Mouse (Mus musculus): ENCODE data around the gene Qrich1. TPM values are rescaled to one million over a fixed set of nuclear protein-coding genes. Genes with fewer than 3 reads are reported as not detected.

The Qrich1 gene
- total RNA-seq, 2 experiments from 2014 or later, result 115 to 146 TPM

- peak; percentile 85 for ATAC-seq (replicated peaks; ENCODE audit: low FRiP score, low TSS enrichment, poor library complexity, severe bottlenecking)
Measured at GRCm38 (mm10) chr9:108490559-108491285, 25.9 kb upstream of the Qrich1 start, which contains the start of gene Usp19. Usp19 (plus strand) TSS chr9:108490602.

DNA sequence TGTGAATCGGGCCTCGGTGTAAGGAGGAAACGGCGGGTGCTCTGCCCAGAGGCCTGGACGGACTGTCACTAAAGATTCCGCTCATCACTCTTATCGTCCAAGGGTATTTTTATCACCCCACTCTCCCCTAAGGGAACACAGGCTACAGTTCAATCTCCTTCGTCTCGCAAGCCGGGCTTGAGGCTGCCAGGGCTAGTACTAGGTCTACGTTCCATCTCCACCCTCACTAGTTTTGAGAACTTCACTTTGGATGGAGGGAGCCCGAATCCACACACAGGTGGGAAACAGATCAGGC lies 25.4 kb upstream of the Qrich1 start:
- no peak; the same call in 1 of the 2 replicates for ATAC-seq (replicated peaks; ENCODE audit: low FRiP score, low TSS enrichment, poor library complexity, severe bottlenecking)

DNA sequence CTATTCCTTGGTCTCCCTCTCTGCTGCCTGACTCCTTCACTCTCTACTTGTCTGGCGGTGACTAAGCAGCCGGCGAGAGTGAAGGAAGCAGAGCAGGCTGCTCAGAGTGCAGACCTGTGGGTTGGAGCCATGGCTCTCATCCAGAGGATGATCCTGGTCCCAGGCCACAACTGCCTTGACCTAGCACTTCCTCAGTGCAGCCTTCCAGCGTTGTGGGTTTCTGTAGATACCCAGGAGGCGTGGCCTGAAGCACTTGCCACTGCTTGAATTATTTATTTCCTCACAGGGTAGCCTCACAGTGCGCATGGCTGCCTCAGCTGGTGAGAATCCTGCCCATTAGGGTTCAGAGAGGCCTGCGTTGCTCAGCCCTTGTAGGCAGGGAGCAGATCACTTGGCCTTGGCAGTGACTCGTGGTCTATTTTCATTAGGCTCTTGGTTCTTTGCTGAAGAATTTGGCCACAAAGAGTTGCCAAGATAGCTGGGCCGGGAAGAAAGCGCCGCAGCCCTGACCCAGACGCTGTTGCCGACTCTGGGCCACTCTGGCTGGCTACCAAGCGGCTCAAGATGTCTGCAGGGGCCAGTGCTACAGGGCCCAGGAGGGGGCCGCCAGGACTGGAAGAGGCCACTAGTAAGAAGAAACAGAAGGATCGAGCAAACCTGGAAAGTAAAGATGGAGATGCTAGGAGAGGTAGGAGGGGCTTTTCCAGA lies 24.4 kb upstream of the Qrich1 start:
- ATAC-seq (replicated peaks; ENCODE audit: low FRiP score, low TSS enrichment, poor library complexity, severe bottlenecking), result peak; percentile 37

- ATAC-seq (replicated peaks; ENCODE audit: low FRiP score, low TSS enrichment, poor library complexity, severe bottlenecking), result no peak
Measured at GRCm38 (mm10) chr9:108493246-108493645, 23.4 kb upstream of the Qrich1 start.

DNA sequence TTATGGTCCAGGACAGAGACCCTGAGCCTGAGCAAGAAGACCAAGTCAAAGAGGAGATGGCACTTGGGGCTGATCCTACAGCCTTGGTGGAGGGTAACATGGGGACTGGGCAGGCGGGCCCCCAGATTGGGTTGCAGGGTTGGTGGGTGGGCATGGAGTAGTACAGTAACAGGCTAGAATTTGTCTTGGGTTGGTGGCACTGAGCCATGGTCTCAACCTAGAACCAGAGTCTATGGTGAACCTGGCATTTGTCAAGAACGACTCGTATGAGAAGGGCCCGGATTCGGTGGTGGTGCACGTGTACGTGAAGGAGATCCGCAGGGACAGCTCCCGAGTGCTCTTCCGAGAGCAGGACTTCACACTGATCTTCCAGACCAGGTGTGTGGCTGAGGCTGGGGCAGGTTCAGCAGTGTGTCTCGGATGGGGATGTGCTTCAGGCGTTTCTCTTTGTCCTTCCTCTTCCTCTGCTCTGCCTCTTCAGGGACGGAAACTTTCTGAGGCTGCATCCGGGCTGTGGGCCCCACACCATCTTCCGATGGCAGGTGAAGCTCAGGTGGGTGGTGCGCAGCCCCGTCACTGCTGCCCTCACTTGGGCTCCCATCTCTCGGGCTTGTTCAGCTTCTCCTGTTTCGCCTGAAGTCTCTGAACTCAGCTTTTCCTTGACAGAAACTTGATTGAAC lies 22.3 kb upstream of the Qrich1 start:
- ATAC-seq (replicated peaks; ENCODE audit: low FRiP score, low TSS enrichment, poor library complexity, severe bottlenecking), result no peak

GRCm38 (mm10) chr9:108494905-108495304 lies 21.7 kb upstream of the Qrich1 start:
- no peak for ATAC-seq (replicated peaks; ENCODE audit: low FRiP score, low TSS enrichment, poor library complexity, severe bottlenecking)

- no peak for ATAC-seq (replicated peaks; ENCODE audit: low FRiP score, low TSS enrichment, poor library complexity, severe bottlenecking)
Measured at GRCm38 (mm10) chr9:108499231-108499630, 17.4 kb upstream of the Qrich1 start.

DNA sequence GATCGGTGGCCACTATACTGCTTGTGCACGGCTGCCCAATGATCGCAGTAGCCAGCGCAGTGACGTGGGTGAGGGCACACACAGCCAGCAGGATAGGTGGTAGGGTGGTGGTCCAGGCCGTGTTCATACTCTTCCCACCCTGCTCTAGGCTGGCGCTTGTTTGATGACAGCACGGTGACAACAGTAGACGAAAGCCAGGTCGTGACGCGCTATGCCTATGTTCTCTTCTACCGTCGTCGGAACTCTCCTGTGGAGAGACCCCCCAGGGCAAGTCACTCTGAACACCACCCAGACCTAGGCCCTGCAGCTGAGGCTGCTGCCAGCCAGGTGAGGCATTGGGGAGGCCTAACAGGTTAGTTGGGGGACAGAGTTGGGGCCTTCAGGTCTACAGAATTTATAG lies 16.7 kb upstream of the Qrich1 start:
- ATAC-seq (replicated peaks; ENCODE audit: low FRiP score, low TSS enrichment, poor library complexity, severe bottlenecking), result no peak

DNA sequence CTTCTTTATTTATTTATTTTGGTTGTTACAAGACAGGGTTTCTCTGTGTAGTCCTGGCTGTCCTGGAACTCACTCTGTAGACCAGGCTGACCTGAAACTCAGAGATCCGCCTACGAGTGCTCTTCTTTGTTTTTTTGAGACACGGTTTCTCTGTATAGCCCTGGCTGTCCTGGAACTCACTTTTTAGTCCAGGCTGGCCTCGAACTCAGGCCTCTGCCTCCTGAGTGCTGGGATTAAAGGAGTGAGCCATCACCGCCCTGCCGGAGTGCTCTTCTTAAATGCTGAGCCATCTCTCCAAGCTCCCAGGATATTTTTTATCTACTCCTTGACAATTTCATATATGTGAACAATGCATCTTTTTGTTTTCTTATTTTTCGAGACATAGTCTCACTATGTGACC lies 9.7 kb upstream of the Qrich1 start:
- ATAC-seq (replicated peaks; ENCODE audit: low FRiP score, low TSS enrichment, poor library complexity, severe bottlenecking), result no peak

DNA sequence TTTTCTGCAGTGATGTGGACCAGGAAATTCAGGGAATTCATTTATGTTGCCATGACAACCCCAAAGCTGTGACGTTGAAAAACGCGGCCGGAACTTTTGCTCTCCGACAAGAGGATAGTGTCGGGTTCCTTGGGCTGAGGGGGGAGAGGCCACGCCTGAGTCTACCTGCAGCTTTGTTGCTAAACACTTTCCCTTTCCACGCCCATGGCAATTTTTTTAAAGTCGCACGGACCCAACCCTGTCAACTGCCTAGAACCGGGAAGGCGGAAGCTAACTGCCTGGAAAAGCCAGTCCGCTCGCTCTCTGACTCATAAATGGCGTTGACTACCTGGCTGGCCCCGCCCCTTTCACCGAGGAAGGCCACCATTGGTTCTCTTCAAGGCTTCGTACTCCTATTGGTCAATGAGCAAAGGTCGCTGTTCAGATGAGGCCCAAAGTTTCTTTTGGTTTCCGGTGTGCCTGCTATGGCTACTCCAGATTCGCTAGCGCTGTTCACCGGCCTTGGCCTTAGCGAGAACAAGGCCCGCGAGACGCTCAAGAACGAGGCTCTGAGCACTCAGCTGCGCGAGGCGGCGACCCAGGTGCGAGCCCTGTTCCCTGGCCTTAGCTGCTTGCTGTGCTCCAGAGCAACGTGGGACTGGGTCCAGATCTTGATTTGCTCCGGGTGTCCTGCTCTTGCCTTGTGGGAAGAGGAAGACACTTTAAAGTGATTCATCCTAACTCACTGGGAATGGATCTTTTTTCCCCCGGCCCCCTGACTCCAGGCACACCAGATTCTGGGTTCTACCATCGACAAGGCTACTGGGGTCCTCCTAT lies 8.8 kb upstream of the Qrich1 start, which contains the start of gene Qars:
Gene Qars (plus strand): TSS at position 88 of the 816 bp plus-strand sequence.
- peak; percentile 97 for ATAC-seq (replicated peaks; ENCODE audit: low FRiP score, low TSS enrichment, poor library complexity, severe bottlenecking)

- ATAC-seq (replicated peaks; ENCODE audit: low FRiP score, low TSS enrichment, poor library complexity, severe bottlenecking), result no peak
Measured at GRCm38 (mm10) chr9:108508776-108509175, 7.8 kb upstream of the Qrich1 start.

GRCm38 (mm10) chr9:108517253-108517930 lies 786 bp downstream of the Qrich1 start:
- peak; percentile 25 for ATAC-seq (replicated peaks; ENCODE audit: low FRiP score, low TSS enrichment, poor library complexity, severe bottlenecking)

DNA sequence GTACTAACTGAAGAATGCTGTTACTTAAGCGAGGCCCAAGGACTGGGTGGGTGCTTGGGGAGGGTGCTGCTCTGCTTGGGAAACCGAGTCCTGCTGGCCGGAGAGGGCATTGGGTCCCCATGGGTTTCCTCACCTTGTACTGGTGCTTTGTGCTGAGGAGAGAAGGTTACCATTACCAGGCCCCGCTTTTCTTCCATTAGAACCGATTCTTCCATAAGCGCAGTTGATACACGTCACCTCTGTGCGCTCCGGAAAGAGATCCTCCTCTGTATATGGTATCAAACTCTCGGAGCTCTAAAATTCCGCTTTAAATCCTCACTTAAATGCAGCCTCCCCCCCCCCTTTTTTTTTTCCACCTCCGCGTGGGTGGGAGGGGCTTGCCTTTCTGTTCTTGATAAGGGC lies 1.3 kb downstream of the Qrich1 start:
- peak; percentile 35; the same call in 1 of the 2 replicates for ATAC-seq (replicated peaks; ENCODE audit: low FRiP score, low TSS enrichment, poor library complexity, severe bottlenecking)

DNA sequence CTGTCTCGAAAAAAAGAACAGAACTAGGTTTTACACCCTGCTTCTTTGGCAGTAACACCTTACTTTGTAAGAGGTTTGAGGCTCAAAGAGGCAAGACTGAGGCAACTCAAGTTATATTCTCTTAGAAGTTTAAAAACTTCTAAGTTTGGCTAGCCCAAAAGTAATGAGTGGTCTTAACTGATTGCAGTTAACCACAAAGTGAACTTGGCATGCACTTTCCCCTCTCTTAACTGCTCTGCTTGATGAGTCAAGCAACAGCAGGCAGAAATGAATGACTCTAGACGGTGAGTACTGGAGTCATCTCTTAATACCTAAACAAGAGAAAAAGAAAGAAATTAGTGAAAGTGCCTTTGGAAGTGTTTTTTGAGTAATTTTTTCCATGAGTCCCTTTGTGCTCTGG lies 5.0 kb downstream of the Qrich1 start:
- ATAC-seq (replicated peaks; ENCODE audit: low FRiP score, low TSS enrichment, poor library complexity, severe bottlenecking), result no peak; the same call in 1 of the 2 replicates

- no peak for ATAC-seq (replicated peaks; ENCODE audit: low FRiP score, low TSS enrichment, poor library complexity, severe bottlenecking)
Measured at GRCm38 (mm10) chr9:108523341-108523740, 6.7 kb downstream of the Qrich1 start.

- no peak for ATAC-seq (replicated peaks; ENCODE audit: low FRiP score, low TSS enrichment, poor library complexity, severe bottlenecking)
Measured at GRCm38 (mm10) chr9:108525400-108525799, 8.8 kb downstream of the Qrich1 start.

DNA sequence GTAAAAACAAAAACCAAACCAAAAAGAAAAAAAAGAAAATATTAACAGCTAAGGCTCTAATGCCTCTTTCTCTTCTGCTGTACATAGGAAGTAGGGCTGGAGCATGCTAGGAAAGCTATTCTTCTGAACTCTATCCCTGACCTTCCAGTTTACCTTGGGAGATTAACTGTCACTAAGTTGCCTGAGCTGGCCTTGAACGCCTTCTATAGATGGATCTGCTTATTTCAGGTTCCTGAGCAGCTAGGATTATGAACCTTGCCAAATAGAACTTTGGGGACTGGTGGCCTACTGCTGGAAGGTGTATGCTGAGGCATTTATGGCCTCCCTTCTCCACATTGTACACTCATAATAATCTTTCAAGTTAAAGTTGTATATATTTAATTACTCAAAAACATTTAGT lies 14.3 kb downstream of the Qrich1 start:
- ATAC-seq (replicated peaks; ENCODE audit: low FRiP score, low TSS enrichment, poor library complexity, severe bottlenecking), result no peak

- no peak for ATAC-seq (replicated peaks; ENCODE audit: low FRiP score, low TSS enrichment, poor library complexity, severe bottlenecking)
Measured at GRCm38 (mm10) chr9:108531496-108531895, 14.9 kb downstream of the Qrich1 start.

GRCm38 (mm10) chr9:108540846-108541245 lies 24.2 kb downstream of the Qrich1 start:
- ATAC-seq (replicated peaks; ENCODE audit: low FRiP score, low TSS enrichment, poor library complexity, severe bottlenecking), result no peak

All from megakaryocyte-erythroid progenitor cell, adult 5-6 weeks (primary cell).